Mouse (Mus musculus): ENCODE results near the gene Itsn1.

DNA sequence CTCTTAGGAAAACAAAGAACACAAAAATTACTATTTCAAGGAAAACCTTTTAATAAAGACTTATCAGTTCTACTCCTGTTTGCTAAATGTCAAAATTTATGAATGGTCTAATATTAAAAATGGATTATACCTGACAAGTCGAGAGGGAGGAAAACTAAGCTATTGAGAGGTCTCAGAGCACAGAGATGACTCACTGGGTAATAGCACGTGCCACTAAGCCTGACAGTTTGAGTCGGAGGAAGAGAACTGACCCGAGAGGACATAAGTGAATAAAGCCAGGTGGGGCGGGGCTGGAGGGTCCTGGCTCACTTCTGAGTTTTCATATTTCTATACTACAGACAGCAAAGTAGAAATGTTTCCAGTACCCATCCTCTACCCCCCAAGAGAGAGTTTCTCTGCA, 42.7 kb upstream of the Itsn1 start:
- TF ChIP-seq CTCF (IDR thresholded peaks at IDR 0.05; ENCODE audit: insufficient read depth, low read depth, low read length) (no peak), POLR2A (IDR thresholded peaks at IDR 0.05; ENCODE audit: insufficient read depth, low read depth, low read length) (no peak)
